Mouse (Mus musculus) limb, embryonic 11.5 days (tissue): ENCODE results near the gene Cisd3. TPM values are rescaled to one million over a fixed set of nuclear protein-coding genes. Genes with fewer than 3 reads are reported as not detected.
A peak's percentile ranks its signal among the peaks of the same experiment; 100 is the strongest.
"Not testable (repeated sequence)": the region's sequence is repeated elsewhere in the genome, so short reads cannot be mapped to it uniquely, and the experiment has no call there.

Experiments
- ATAC-seq: fragments of 200-750 bp; cut with Nextera tagmentation; 2 replicates; pipeline ENCODE4 v1.8.0; 2017; ENCODE audit warnings: low read depth; ENCODE audit not compliant: insufficient number of reproducible peaks, low FRiP score, low TSS enrichment
- DNase-seq: peaks from one replicate; pipeline ENCODE4 v3.0.0-alpha.2; 2015; ENCODE audit warnings: low spot score
- H3K27ac ChIP-seq: fragments of 300-500 bp; sonication (generic); replicated peaks from 2 replicates; pipeline ENCODE4 v1.5.1; 2014; ENCODE audit warnings: low read depth, mild to moderate bottlenecking, low read length
- H3K27me3 ChIP-seq: fragments of 300-500 bp; sonication (generic); 2 replicates; pipeline ENCODE4 v1.6.1; 2014; ENCODE audit warnings: mild to moderate bottlenecking, low read length, mixed read lengths; ENCODE audit not compliant: control insufficient read depth, insufficient read depth
- H3K36me3 ChIP-seq: fragments of 300-500 bp; sonication (generic); 2 replicates; pipeline ENCODE4 v1.6.1; 2014; ENCODE audit warnings: mild to moderate bottlenecking, low read length, moderate library complexity, mixed read lengths; ENCODE audit not compliant: control insufficient read depth, insufficient read depth
- H3K4me1 ChIP-seq: fragments of 300-500 bp; sonication (generic); 2 replicates; pipeline ENCODE4 v1.6.1; 2014; ENCODE audit warnings: low read length, mixed read lengths; ENCODE audit not compliant: control insufficient read depth, insufficient read depth
- H3K4me2 ChIP-seq: fragments of 300-500 bp; sonication (generic); 2 replicates; pipeline ENCODE4 v1.6.1; 2014; ENCODE audit warnings: low read depth, mild to moderate bottlenecking, moderate library complexity; ENCODE audit not compliant: severe bottlenecking
- H3K4me3 ChIP-seq: fragments of 300-500 bp; sonication (generic); 2 replicates; pipeline ENCODE4 v1.5.1; 2014; ENCODE audit warnings: low read depth, low read length
- H3K9ac ChIP-seq: fragments of 300-500 bp; sonication (generic); 2 replicates; pipeline ENCODE4 v1.6.1; 2014; ENCODE audit warnings: mild to moderate bottlenecking, low read length
- H3K9me3 ChIP-seq: fragments of 300-500 bp; sonication (generic); 2 replicates; pipeline ENCODE4 v1.6.1; 2016; ENCODE audit warnings: low read length; ENCODE audit not compliant: control insufficient read depth
- WGBS: fragments of 180-500 bp; shearing (Covaris S2); extraction: QIAGEN DNeasy Blood & Tissue Kit; methylation state at CpG from one replicate; pipeline ENCODE4 v1.1.7; 2014; 5-methylcytosine and 5-hydroxymethylcytosine counted together
- polyA plus RNA-seq: library from polyadenylated mRNA; unstranded; fragments of >200 nt; fragmentation: Nextera tagmentation; extraction: Ambion mirVana; gene quantifications from 2 replicates; pipeline ENCODE4 v1.2.1, GENCODE M21; 2014

The Cisd3 gene
- polyA plus RNA-seq, 1 experiment from 2014 or later = 10.9 TPM

GRCm38 (mm10) chr11:97701581-97702392 is 16.2 kb downstream of the Cisd3 start:
- Histone ChIP-seq H3K9ac (no peak overlapping the region), H3K27ac (no peak overlapping the region), H3K9me3 (no peaks in the 10 kb centered on the region), H3K4me1 (peaks cover 16% of the 10 kb centered on the region), H3K4me3 (peak overlapping the region; percentile 76; the same call in 1 of the 2 replicates), H3K36me3 (peaks cover 5% of the 10 kb centered on the region), H3K4me2 (peak overlapping the region; percentile 88), H3K27me3 (no peaks in the 10 kb centered on the region)
- WGBS = 54% methylated on average over 15 of the region's 15 CpGs
- ATAC-seq (no peak), DNase-seq (no peak)

- Histone ChIP-seq H3K4me2 (peak overlapping the region; percentile 69), H3K9ac (peak overlapping the region; percentile 52), H3K9me3 (no peaks in the 10 kb centered on the region), H3K4me3 (peak overlapping the region; percentile 71), H3K27ac (0 out of 2 replicates have a peak overlapping the region, but pooled peaks have one; percentile 23), H3K4me1 (peaks cover 15% of the 10 kb centered on the region), H3K27me3 (no peaks in the 10 kb centered on the region), H3K36me3 (peaks cover 11% of the 10 kb centered on the region)
- under 1% methylated on average over 24 of the region's 24 CpGs for WGBS
- ATAC-seq (no peak), DNase-seq (peak; percentile 95)
Observed at GRCm38 (mm10) chr11:97702393-97702745, 16.7 kb downstream of the Cisd3 start.

DNA sequence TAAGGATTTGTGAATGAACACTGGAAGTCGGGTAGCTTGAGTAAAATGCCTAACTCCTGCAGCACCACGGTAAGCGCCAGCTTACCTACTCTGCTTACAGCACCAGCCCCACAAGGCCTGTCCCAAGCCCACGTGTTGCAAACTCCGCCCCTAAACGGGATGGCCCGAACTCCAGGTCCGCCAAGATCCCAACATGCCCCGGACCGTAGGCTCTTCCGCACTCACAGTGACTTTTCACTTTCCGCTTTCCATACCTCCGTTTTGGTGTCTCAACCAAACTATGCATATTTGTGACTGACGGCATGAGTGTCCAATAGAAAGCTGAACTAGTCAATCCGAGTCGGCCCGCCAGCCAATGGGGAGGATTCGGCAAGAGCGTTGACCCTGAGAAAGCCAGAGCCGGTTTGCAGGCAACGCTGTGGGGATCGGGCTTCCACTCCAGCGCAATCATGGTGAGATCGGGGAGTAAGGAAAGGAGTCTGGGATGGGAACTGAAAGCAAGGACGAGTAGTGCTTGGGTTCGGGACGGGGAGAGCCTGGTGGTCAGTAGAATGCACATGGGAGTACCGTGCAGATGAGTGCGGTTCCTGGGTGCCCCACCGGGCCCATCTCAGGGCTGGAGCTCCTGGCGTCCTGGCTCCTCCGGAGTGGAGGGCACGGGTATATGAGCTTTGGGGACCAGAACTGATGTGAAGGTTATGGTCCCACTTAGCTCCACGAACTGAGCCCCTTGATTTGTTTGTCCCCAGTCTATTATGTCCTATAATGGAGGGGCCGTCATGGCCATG is 17.6 kb downstream of the Cisd3 start, which contains the start of gene Psmb3:
TSS of gene Psmb3 (plus strand) at position 361 of the 788 bp plus-strand sequence.
- Histone ChIP-seq H3K27me3 (no peaks in the 10 kb centered on the region), H3K9me3 (no peaks in the 10 kb centered on the region), H3K4me3 (peak within 1 kb of the TSS; percentile 71), H3K27ac (0 out of 2 replicates have a peak within 1 kb of the TSS, but pooled peaks have one; percentile 23), H3K4me1 (peaks cover 12% of the 10 kb centered on the region; the same call in 1 of the 2 replicates), H3K9ac (peak within 1 kb of the TSS; percentile 73), H3K4me2 (peak within 1 kb of the TSS; percentile 69), H3K36me3 (peaks cover 11% of the 10 kb centered on the region)
- under 1% methylated on average over 35 of the region's 35 CpGs for WGBS
- DNase-seq (peak; percentile 99), ATAC-seq (peak; percentile 89)

DNA sequence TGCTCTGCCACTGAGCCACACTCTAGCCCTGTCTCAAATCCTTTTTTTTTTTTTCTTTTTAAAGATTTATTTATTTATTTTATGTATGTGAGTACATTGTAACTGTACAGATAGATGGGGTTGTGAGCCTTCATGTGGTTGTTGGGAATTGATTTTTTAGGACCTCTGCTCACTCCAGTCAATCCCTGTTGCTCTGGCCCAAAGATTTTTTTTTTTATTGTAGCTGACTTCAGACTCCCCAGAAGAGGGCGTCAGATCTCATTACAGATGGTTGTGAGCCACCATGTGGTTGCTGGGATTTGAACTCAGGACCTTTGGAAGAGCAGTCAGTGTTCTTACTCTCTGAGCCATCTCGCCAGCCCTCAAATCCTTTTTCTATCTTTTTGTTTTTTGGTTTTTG is 24.4 kb downstream of the Cisd3 start:
- DNase-seq, H3K4me3 ChIP-seq, H3K9ac ChIP-seq, H3K9me3 ChIP-seq, H3K4me1 ChIP-seq, H3K27me3 ChIP-seq, ATAC-seq, H3K4me2 ChIP-seq, H3K27ac ChIP-seq: not testable (repeated sequence)
- H3K36me3 ChIP-seq = peaks cover 18% of the 10 kb centered on the region
- 84% methylated on average over 2 of the region's 2 CpGs for WGBS

- 78% methylated on average over 13 of the region's 13 CpGs for WGBS
- no peak overlapping the region for H3K4me2 ChIP-seq
- no peak for ATAC-seq
Observed at GRCm38 (mm10) chr11:97711200-97711900, 25.7 kb downstream of the Cisd3 start.

DNA sequence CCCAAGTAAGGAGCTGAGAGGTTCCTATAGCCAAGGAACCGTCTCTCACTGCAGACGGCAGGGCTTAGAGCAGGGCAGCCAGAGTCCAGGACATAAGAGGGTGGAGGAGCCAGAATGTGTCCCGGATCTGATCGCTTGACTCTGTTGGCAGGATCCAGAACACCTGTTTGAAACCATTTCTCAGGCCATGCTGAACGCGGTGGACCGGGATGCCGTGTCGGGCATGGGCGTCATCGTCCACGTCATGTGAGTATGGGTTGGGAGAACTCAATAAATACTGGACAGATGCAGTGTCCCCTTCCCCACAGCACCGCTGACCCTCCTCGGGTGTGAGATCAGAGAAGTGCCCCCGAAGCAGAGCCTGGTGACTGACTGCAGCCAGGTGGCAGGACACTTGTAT is 26.7 kb downstream of the Cisd3 start:
- Histone ChIP-seq H3K9ac (no peak overlapping the region), H3K4me1 (no peaks in the 10 kb centered on the region), H3K4me2 (no peak overlapping the region), H3K9me3 (no peaks in the 10 kb centered on the region), H3K36me3 (peaks cover 10% of the 10 kb centered on the region; the same call in 1 of the 2 replicates), H3K27ac (no peak overlapping the region), H3K27me3 (no peaks in the 10 kb centered on the region), H3K4me3 (no peak overlapping the region)
- no peak for ATAC-seq
- DNase-seq = no peak
- 95% methylated on average over 15 of the region's 15 CpGs for WGBS

More at GRCm38 (mm10) chr11:97711200-97711900, 25.7 kb downstream of the Cisd3 start:
- Histone ChIP-seq H3K4me1 (no peaks in the 10 kb centered on the region), H3K36me3 (peaks cover 19% of the 10 kb centered on the region), H3K9me3 (no peaks in the 10 kb centered on the region), H3K27me3 (no peaks in the 10 kb centered on the region), H3K27ac (no peak overlapping the region), H3K9ac (no peak overlapping the region), H3K4me3 (no peak overlapping the region)
- DNase-seq = no peak

DNA sequence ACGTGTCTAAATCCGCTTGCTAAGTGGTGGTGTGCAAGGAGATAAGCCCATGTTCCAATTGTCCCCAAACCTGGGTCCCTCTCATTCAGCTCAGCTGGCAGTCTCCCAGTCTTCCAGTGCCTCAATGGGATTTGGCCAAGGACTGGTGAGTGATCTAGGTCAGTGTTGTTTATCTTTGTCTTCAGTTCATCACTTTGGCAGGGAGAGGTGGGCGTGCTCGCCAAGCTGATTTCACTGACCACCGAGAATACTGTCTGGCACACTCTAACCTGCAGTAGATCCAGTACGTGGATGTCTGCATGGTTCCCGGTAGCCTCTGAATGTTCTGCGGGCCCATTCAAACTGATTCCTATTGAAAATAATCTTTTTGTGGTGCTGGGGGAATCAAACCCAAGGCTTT is 28.3 kb downstream of the Cisd3 start:
- H3K36me3 ChIP-seq = peaks cover 15% of the 10 kb centered on the region; the same call in 1 of the 2 replicates
- 93% methylated on average over 8 of the region's 8 CpGs for WGBS
- no peak overlapping the region for H3K27ac ChIP-seq
- no peaks in the 10 kb centered on the region for H3K4me1 ChIP-seq
- H3K9ac ChIP-seq = no peak overlapping the region
- no peak for ATAC-seq
- H3K27me3 ChIP-seq = no peaks in the 10 kb centered on the region
- no peaks in the 10 kb centered on the region for H3K9me3 ChIP-seq
- H3K4me2 ChIP-seq = no peak overlapping the region
- DNase-seq = no peak
- no peak overlapping the region for H3K4me3 ChIP-seq

DNA sequence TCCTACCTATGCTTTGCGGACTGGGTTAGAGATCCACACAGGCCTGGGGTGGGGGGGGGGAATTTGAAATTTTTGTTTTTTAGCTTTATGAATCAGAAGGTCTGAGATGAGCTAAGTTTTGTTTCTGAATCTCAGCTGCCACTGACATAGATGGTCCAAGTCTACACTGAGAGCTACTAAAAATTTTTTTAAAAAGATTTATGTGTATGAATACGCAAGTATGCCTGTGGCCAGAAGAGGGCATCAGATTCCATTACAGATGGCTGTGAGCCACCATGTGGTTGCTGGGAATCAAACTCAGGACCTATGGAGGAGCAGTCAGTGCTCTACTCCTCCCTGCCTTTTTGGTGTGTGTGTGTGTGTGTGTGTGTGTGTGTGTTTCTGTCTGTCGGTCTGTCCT is 28.7 kb downstream of the Cisd3 start:
- no peaks in the 10 kb centered on the region for H3K27me3 ChIP-seq
- no peak for DNase-seq
- no peak overlapping the region for H3K27ac ChIP-seq
- H3K4me3 ChIP-seq = no peak overlapping the region
- peaks cover 14% of the 10 kb centered on the region for H3K36me3 ChIP-seq
- 98% methylated on average over 3 of the region's 3 CpGs for WGBS
- H3K9ac ChIP-seq = no peak overlapping the region
- H3K9me3 ChIP-seq = no peaks in the 10 kb centered on the region
- no peak for ATAC-seq
- no peak overlapping the region for H3K4me2 ChIP-seq
- no peaks in the 10 kb centered on the region for H3K4me1 ChIP-seq
